Mouse (Mus musculus) adrenal gland, postnatal 14 days (tissue): ENCODE measurements at regions not wholly inside any gene's neighbourhood (a gene's known extent, or its start where the extent isn't known, plus 50 kb on each side); places are given as distances from the start of the nearest gene placed in this dataset.
"Not testable (repeated sequence)": the region's sequence is repeated elsewhere in the genome, so short reads cannot be mapped to it uniquely, and the experiment has no call there.

Source experiments
- DNase-seq: peaks from one replicate; pipeline ENCODE4 v3.0.0; 2021; ENCODE audit warnings: mixed read lengths

DNA sequence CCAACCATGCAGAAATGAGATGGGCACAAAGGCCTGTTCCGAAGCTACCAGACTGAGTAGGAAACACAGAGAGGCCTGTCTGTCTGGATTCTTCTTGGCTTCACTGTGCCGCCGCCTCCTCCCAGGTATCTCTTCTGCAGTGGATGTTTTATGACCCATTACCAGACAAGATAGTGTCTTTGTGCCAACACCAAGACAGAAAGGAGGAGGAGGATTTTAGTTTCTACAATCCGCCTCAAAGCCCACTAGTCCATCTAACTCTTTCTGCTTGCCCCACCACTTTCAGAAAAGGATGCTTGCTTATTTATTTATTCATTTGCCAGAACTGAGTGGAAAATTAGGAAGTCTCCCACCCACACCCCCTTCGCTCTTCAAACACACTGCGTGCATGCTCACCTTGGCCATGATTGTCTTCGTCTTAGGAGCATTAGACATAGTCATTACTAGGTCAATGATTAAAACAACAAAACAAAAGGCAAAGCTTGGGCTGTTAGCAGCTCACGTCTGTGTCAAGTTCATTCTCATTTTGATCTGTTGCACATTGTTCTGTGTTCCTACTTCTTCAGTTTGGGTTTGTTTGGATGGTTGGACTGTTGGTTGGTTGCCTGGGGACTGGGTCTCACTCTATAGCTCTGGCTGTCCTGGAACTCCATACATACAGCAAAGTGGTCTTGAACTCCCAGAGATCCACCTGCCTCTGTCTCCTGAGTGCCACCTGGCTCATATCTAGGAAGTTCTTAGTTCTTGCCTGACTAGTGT, 61.7 kb upstream of the Cpm start:
- no peak for DNase-seq

DNA sequence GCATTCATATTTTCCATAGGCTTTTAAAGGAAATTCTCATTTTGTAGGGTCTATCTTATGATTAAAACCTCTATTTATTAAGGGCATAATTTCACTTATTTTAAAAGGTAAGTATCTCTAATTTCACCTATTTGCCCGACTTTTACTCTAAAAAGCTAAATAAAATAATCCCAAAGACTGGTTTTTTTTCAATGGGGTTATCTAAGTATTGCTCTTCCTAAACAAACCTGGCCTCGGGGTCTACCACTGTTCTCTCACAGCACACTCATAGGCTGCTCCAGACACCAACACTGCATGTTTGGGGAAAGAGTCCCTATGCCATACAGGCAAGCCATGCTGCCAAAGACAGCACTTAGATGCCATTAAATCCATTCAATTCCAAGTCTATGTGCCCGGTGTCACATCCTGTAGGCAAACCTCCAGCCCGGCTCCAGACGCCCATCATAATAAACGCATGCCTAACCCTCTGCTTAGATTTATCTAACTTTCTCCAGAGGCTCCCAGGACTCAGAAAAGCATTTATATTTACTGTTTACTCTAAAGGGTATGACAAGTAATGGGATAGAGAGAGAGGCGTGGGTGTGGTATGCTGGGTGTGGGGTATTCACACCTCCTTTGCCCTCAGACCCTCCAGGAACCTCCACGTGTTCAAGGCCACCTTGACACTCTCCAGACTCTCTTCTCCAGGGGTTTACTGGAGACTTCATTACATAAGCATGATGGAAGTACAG, 62.5 kb upstream of the Cpm start:
- no peak for DNase-seq

DNA sequence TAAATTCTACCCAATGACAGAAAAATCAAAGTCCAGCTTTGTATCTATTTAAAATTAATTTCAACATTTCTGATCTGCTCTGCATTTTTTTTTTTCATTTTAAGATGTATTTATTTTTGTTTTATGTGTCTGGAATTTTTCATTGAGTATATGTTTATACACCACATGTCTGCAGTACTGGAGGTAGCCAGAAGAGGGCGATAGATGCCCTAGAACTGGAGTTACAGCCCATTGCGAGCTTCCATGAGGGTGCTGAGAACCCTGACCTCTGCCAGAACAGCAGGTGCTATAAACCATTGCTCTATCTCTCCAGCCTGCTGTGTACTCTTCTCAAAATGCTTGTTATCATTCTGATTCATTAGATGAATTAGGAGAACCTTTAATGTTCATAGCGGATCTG, 63.1 kb upstream of the Cpm start:
- no peak for DNase-seq

DNA sequence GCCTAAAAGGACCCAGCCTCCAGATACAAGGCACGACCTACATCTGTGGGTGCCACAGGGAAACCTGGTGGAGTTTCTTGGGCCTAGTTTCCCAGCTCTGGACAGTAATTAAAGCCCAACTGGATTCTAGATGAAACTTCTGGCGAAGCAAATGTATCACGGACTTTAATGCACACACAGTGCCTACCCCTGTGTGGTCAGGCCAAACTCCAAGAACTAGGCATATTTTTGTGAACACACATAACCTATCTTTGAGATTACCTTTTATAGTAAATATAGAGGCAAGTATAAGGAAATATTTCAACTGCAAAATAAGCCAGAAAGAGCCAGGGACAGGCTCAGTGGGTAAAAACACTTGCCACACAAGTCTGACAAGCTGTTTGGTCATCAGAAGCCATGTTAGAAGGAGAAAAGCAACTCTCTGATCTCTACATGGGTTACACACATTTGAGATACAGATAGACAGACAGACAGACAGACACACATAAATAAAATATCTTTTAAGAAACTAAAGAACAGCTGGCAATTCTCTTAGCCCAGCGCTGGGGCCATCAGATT, 63.7 kb upstream of the Cpm start:
- no peak for DNase-seq

DNA sequence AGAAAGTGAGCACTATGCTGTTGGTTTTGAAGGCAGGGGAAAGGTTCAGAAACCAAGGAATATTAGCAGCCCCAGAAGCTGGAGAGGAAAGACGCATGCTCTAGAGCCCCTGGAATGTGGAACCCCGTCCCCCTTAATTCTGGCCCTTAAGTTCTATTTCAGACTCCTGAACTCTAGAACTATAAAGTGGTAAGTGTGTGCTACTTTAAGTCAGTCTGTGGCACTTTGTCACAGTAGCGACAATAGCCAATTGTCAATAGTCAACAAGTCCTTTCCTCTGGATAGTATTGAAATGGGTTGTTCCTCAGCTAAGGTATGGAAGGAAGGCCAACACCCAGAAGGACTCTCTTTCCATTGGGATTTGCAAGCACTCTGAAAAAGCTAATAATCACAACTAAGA, 64.2 kb upstream of the Cpm start:
- no peak for DNase-seq

DNA sequence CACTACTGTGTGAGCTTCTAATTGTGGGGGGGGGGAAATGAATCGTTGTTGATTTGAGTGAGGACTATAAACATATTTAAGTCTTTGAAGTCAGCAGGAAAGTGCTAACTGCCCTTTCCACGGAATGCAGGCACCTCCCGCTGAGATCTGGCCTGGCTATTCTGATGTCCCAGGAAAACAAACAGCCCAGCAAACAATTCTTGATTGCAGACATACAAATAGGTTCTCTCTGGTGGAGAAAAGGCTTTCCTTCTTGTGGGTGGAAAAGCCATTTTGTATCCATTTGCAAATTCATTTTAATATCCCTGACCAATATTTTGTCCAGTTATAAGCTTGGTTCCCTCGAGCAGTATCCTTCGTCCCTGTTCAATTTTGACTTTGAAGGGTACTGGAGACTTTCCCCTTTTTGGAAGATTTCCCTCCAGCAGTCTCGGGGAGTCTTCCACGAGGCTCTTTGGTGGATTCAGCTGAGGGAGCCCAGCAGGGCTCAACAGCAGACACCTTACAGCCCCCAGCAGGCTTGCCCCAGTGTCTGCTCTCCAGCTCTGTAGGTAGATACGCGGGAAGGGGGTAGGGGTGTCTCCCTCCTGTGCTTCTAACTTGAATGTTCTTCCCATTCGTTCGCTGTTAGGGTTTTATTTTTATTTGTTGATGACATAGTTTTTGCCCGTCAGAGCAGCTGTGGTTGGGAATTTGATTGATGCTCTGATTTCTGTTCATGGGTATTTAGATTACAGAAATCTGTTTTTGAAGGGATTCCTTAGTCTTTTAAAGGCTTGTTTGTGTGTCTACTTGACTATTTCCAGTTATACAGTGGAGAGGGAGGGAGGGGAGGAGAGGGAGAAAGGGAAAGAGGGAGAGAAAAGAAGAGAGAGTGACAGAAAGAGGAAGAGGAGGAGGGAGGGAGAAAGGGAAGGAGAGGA, 64.9 kb upstream of the Cpm start:
- no peak for DNase-seq

DNA sequence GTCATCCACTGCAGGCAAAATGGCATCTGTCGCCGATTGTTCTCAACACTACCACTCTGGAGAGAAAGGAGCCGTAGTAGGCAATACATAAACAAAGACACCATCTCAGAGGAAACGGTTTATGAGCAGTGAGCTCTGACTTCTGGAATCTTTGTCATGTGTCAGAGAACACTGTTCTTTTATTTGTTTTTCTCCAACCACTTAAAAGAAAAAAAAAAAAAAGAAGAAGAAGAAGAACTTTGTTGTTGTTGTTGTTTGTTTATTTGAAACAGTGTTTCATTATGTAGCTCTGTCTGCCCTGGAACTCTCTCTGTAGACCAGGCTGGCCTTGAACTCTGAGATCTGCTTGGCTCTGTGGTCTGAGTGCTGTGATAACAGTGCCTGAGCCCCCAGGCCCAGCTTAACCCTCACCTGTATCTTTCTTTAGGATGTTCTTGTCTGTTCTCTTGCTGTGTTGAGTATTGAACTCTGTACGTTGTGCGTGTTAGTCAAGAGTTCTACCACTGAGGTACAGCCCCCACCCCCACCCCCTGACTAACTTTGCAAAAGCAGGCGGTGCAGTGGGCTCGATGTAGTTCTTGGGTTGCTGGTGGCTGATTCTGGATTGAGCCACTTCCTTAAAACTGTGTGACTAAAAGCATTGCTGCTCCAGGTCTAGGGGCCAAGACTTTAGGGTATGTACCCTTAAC, 65.7 kb upstream of the Cpm start:
- no peak for DNase-seq

DNA sequence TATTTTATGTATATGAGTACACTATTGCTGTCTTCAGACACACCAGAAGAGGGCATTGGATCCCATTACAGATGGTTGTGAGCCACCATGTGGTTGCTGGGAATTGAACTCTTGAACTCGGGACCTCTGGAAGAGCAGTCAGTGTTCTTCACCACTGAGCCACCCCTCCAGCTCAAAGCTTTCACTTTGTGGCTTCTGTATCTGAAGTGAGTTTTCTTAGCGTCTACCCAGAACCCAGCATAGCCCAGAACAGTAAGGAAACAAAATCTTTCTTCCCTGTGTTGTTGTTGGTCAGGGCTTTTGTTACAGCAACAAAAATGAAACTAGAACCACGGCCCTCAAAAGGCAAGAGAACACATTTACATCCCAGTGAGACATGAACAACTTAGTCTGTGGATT, 66.5 kb upstream of the Cpm start:
- DNase-seq, result not testable (repeated sequence)

DNA sequence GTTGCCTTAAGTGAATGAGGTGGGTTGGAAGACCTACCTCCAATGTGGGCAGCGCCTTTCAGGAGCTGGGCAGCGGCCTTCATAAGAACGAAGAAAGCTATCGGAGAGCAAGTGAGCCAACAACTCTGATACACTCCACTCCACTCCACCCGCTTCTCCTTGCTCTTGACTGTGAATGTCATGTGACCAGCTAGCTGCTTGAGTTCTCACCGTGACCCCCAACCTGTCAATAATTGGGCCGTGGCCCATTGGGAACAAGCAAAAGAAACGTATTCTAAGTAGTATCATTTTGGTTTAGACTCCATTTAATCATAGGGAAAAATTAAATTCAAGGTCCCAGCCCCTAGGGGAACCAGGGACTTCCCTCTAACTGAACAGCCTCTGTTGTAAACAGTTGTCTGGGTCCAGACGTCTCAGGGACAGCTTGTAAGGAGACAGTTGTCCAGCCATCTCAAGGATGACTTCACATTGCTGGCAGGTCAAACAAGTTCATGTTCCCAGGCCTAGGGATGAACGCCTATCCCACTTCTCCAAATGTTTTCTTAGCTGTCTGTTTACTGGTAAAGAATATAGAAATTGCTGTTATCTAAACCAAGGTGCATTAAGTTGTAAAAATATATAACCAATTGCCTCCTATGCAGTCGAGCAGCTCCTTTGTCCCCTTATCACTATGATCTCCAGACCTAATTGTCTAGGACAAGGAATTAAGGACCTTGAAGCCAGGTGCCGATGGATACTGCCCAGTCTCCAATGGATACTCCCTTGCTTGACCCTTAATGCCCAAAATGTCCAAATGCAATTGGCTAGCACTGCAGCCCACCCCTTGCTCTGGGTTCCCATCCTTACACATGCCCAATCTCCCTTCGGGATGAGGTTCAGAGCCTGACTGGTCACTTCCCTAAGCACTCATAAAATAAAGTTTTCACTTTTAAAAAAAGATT, 67.1 kb upstream of the Cpm start:
- DNase-seq, result no peak

DNA sequence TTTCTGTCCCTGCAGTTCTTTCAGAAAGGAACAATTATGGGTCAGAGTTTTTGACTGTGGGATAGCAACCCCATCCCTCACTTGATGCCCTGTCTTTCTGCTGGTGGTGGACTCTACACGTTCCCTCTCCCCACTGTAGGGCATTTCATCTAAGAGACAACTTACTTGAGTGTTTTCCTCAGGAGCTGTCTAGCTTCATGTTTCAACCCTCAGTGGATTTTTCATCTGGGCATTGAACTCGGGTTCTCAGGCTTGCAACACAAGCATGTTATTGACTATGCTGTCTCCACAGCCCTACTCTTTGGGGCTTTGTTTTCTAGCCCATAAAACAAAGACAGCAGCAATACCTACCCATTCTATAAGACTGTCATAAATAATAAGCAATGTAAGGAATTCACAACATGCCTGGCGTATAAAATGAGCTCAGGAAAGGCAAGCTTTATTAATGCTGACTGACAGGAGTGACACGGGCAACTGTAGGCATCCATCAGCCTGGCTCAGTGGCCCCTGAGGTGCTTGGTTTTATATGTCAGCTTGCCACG, 68.0 kb upstream of the Cpm start:
- DNase-seq, result no peak

DNA sequence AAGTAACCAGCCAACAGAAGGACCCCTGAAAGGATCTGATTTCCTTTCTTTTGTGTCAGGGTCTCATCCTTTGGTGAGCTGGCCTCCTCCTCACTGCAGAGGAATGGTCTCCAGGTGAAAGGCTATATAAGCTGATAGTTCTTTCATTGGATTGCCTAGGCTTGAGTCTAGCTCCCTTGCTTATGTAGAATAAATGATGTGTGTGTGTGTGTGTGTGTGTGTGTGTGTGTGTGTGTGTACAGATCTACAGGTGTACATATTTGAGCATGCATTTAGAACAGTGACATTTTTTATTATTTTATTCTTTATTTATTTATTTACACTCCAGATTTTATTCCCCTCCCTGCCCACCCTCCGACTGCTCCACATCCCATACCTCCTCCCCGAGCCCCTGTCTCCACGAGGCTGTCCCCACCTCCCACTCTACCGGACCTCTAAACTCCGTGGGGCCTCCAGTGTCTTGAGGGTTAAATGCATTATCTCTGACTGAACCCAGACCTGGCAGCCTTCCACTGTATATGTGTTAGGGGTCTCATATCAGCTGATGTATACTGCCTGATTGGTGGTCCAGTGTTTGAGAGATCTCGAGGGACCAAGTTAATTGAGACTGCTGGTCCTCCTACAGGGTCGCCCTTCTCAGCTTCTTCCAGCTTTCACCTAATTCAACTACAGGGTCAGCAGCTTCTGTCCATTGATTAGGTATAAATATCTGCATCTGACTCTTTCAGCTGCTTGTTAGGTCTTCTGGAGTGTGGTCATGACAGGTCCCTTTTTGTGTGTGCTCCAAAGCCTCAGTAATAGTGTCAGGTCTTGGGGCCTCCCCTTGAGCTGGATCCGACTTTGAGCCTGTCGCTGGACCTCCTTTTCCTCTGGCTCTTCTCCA, 68.7 kb upstream of the Cpm start:
- no peak for DNase-seq

DNA sequence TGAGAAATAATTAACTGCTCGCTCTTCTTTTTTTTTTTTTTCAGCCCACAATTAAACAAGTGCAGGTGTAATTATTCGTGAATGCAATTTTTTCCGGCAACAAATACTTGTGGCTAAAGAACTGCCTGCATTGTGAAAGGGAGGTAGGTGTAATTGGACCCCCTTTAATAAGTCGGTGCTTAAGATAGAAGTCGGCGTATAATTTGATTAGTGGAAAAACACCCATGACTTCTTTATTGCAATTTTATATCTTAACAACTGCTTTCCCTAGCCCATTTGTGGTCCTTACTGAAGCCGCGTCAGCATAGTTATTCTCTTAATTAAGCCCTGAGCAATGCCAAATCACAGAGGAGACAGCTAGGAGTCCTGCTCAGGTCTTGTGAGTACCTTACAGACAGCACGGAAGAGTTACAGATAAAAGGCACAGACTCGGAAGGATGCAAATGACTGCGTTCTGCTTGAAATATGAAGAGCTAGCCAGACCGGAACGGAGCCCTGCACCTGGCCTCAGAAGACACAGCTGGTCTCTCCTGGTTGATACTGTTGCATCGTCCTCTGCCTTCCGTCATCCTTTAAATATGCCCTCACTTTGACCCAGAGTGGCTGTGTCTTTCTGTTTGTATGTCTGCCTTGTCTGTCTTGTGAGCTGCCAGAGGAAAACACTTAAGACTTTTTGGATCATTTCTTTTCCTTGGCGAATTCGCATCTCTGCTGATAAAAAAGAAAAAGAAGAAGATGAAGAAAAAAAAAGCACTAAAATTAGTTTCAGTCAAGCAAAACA, 69.5 kb upstream of the Cpm start:
- DNase-seq, result no peak

DNA sequence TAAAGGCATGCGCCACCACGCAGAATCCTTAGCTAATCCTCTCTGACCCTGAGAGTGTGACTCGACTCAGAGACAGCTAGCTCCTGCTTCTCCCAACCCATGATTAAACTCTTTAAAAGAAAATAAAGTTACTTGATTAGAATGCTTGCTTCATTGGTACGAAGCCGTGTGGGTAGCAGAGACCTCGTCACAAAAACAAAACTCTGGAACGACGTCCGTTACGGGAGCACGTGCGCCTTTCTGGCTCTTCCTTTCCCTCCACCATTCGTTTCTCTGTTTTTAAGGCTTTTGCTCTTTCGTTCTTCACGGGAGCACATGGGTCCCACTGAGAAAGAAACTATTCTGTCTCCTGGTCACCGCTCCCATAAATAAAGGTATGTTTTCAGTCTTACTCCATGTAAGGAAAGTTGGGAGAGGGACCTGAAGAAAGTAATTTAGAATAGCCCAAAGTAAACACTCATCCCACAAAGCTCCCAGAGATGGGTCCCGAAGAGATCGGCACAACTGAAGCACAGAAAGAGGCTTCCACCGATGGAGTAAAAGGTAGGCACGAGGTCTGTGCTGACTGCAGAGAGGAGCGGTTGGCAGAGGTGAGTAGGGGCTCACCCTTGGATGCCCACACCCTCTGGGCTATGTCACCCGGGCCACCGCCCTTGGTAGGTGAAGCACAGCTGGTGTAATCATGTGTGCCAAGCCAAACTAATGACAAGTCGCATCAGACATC, 70.2 kb upstream of the Cpm start:
- no peak for DNase-seq

DNA sequence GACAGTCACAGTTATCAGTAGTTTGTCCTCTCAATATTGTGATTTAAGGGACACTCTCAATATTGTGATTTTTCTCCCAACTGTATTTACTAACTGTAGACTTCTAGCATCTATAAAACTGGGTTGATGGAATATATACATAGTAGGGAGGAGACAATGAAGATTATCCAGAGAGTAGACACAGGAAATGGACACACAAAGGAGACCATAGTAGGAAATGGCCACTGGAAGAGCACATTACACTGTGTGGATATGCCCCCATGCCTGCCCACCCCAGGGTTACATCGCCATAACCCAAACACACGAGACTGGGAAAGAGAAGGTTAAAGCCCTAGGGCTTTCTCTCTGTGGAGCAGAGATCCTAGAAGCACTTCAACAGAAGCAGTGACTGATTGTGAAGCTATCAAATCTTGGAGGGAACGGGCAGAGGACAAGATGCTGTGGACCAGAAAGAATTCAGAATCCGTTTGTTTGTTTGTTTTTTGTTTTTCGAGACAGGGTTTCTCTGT, 71.0 kb upstream of the Cpm start:
- no peak for DNase-seq

DNA sequence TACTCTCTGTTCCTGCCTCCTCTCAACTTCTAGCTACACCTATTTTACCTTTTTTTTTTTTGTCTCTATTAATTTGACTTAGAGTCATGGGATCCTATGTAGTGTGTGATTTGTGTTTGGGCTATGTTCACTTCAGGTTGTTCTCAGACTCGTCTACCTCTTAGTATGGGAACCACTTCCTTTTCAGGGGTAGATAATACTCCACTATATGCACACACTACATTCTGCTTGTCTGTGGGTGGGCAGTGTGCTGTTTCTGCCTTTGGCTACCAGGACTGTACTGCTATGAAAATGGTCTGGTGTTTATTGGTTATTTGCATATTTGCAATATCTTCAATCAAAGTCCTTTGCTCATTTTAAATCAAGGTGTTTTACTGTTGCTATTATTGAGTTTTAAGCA, 71.6 kb upstream of the Cpm start:
- no peak for DNase-seq

DNA sequence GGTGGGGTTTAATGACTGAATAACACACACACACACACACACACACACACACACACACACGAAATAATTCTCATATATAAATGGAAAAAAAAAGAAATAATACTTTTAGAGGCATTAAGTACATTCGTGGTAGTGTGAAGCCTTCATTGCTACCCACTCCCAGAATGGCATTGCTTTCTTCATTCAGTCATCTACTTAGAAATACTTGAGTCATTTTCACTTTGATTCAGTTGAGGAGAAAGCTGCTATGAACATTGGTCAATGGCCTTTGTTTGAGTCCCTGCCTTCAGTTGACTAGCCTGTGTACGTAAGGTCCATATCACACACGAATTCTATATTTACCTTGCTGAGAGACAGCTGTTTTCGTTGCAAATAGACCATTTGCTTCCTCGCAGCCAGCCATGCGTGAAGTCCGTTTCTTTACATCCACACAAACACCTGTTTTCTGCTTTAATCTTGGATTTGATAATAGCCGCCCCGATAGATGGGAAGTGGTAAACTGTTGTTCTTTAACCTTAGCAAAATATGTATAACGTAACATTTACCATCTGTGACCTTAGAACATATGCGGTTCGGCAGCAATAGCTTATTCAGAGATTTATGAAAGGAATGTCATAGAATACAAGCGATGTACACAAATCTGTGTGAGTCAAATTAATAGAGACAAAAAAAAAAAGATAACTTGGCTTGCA, 72.3 kb upstream of the Cpm start:
- no peak for DNase-seq
